Comparison of ENCODE assay signal across 1 mouse cellular context in the genomic region with DNA sequence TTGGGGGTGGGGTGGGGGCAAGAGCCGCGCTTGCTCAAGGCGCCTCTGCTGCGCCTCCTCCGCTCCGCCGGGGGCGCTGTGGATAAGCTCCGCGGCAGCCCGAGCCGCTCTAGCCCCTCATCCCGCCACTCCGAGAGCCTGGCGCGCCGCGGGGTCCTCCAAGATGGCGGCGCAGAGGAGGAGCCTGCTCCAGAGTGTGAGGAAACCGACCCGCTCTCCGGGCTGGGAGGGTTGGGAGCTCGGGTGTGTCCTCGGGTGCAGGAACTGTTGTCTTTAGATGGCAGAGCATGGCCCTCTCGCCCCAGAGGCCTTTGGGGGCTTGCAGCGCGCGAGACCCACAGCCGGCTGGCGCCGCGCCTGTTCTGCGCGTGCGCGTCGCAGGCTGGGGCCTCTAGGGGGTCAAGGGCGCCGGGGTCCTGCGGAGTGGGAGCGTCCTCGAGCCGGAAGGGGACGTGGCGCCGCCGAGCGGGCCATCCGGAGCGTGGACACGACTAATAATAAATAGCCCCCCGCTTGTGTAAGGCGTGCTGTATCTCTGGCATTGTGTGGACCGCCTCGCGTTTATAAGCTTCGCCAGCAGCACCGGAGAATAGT.
TF ChIP-seq lines count a peak whose summit lies in the region.

Tab1 (plus strand) TSS at position 135 of the 594 bp plus-strand sequence.

TF ChIP-seq in MEL, 35 proteins besides CTCF, POLR2A, EP300 and RAD21 (continued from another document):
- TF ChIP-seq UBTF (IDR thresholded peaks at IDR 0.05; ENCODE audit: borderline replicate concordance, insufficient read depth, low read depth, low read length) (no peak), NELFE (IDR thresholded peaks at IDR 0.05; ENCODE audit: low read depth, low read length) (peak; percentile 75), CHD2 (IDR thresholded peaks at IDR 0.05; ENCODE audit: low read length) (no peak), POLR2AphosphoS5 (IDR thresholded peaks at IDR 0.05; ENCODE audit: borderline replicate concordance, low read depth, low read length) (0 out of 2 replicates have a peak, but pooled peaks have one; percentile 5), TAL1 (IDR thresholded peaks at IDR 0.05; ENCODE audit: low read length) (no peak), USF1 (IDR thresholded peaks at IDR 0.05; ENCODE audit: low read depth, low read length) (0 out of 2 replicates have a peak, but pooled peaks have one; percentile 21)
